Mouse (Mus musculus): ENCODE measurements around the gene Kdelr3.

DNA sequence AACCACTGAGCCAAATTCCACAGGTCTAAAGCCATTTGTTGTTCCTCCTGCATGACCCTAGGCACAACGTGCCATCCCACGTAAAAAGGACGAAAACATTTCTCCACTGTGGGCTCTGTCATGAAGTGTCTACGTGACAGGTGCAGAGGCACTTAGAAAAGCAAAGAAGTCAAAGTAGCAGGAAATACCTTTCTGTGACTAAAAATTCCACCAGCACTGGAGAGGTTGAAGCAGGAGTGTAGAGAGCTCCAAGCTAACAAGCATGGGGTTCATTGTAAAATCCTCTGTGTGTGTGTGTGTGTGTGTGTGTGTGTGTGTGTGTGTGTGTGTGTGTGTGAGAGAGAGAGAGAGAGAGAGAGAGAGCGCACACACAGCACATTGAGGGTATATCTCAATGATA, 36.4 kb downstream of the Kdelr3 start:
- no peak for TF ChIP-seq EP300 (IDR thresholded peaks at IDR 0.05; ENCODE audit: insufficient read depth, low read depth, low read length)
- TF ChIP-seq POLR2A (IDR thresholded peaks at IDR 0.05; ENCODE audit: insufficient read depth, low read length), result no peak
- TF ChIP-seq CTCF (IDR thresholded peaks at IDR 0.05; ENCODE audit: low read depth, low read length), result no peak
